Mouse (Mus musculus) left cerebral cortex, postnatal 10 days (tissue): ENCODE measurements around the gene Als2cl. TPM values are rescaled to one million over a fixed set of nuclear protein-coding genes. Genes with fewer than 3 reads are reported as not detected.

Source experiments
- DNase-seq, 2 experiments: peaks; one replicate each; pipeline ENCODE4 v3.0.0; 2021 to 2022; ENCODE audit warnings: low spot score in 2 of 2, mixed read lengths in 1 of 2; ENCODE audit errors: extremely low spot score in 1 of 2
- intact Hi-C: fragments of 180-260 bp; cut with DNase I; formaldehyde crosslinking; loops from one replicate; pipeline ENCODE4 v1.15.1; 2025
- total RNA-seq, 2 experiments: library from RNA; stranded (reverse); gene quantifications; 2 replicates each; pipeline ENCODE4 v1.2.3; 2021

The Als2cl gene
- total RNA-seq, 2 experiments from 2014 or later: 7.8 to 8.4 TPM

- intact Hi-C loops: no loop called here
These were observed 2.3 kb upstream of the Als2cl start for GRCm38 (mm10) chr9:110877353-110877752.

GRCm38 (mm10) chr9:110877888-110878287 lies 1.8 kb upstream of the Als2cl start:
- intact Hi-C loops: no loop called here
- DNase-seq: peak; percentile 31 to 64

More at GRCm38 (mm10) chr9:110877353-110877752, 2.3 kb upstream of the Als2cl start:
- DNase-seq: no peak

- intact Hi-C loops: no loop called here
- DNase-seq: peak in 1 of 2 experiments; percentile 85
These were observed 410 bp downstream of the Als2cl start, which contains the start of gene Tmie for GRCm38 (mm10) chr9:110879998-110880561. Gene Tmie (minus strand): TSS chr9:110880113.

GRCm38 (mm10) chr9:110880772-110881171 lies 1.1 kb downstream of the Als2cl start:
- no peak for DNase-seq
- intact Hi-C loops: no loop called here

GRCm38 (mm10) chr9:110881953-110882352 lies 2.3 kb downstream of the Als2cl start:
- DNase-seq: no peak
- intact Hi-C loops: no loop called here

- intact Hi-C loops: no loop called here
- DNase-seq: no peak
These were observed 8.0 kb downstream of the Als2cl start for GRCm38 (mm10) chr9:110887388-110888303.

- intact Hi-C loops: no loop called here
- no peak for DNase-seq
These were observed 9.3 kb downstream of the Als2cl start for GRCm38 (mm10) chr9:110888935-110889334.

- peak in 1 of 2 experiments; percentile 29 for DNase-seq
- intact Hi-C loops: no loop called here
These were observed 10.5 kb downstream of the Als2cl start for GRCm38 (mm10) chr9:110890026-110890783.

GRCm38 (mm10) chr9:110891077-110891828 lies 11.6 kb downstream of the Als2cl start:
- intact Hi-C loops: no loop called here
- peak in 1 of 2 experiments; percentile 29 for DNase-seq

GRCm38 (mm10) chr9:110892552-110892951 lies 12.9 kb downstream of the Als2cl start:
- intact Hi-C loops: no loop called here
- DNase-seq: no peak

- intact Hi-C loops: no loop called here
- DNase-seq: peak in 1 of 2 experiments; percentile 30
These were observed 13.8 kb downstream of the Als2cl start for GRCm38 (mm10) chr9:110893429-110893828.

- intact Hi-C loops: no loop called here
- DNase-seq: no peak
These were observed 15.8 kb downstream of the Als2cl start for GRCm38 (mm10) chr9:110895507-110895906.

- no peak for DNase-seq
- intact Hi-C loops: no loop called here
These were observed 16.3 kb downstream of the Als2cl start for GRCm38 (mm10) chr9:110895994-110896393.

GRCm38 (mm10) chr9:110896595-110896994 lies 16.9 kb downstream of the Als2cl start:
- DNase-seq: no peak
- intact Hi-C loops: no loop called here

- no peak for DNase-seq
- intact Hi-C loops: no loop called here
These were observed 19.9 kb downstream of the Als2cl start for GRCm38 (mm10) chr9:110899451-110900008.

- intact Hi-C loops: no loop called here
- DNase-seq: no peak
These were observed 21.5 kb downstream of the Als2cl start for GRCm38 (mm10) chr9:110901204-110901603.

GRCm38 (mm10) chr9:110902271-110902670 lies 22.6 kb downstream of the Als2cl start:
- intact Hi-C loops: no loop called here
- peak in 1 of 2 experiments; percentile 12 for DNase-seq

- DNase-seq: no peak
- intact Hi-C loops: no loop called here
These were observed 27.6 kb downstream of the Als2cl start for GRCm38 (mm10) chr9:110907201-110907837.
